Mouse (Mus musculus) embryonic facial prominence, embryonic 12.5 days (tissue): ENCODE data around the gene Gpr84. TPM values are rescaled to one million over a fixed set of nuclear protein-coding genes. Genes with fewer than 3 reads are reported as not detected.

ENCODE experiments used
- ATAC-seq: fragments of 200-750 bp; cut with Nextera tagmentation; 2 replicates; pipeline ENCODE4 v1.8.0; 2017; ENCODE audit not compliant: insufficient number of reproducible peaks, insufficient read depth, low FRiP score, low TSS enrichment
- H3K27ac ChIP-seq: fragments of 300-500 bp; sonication (generic); 2 replicates; pipeline ENCODE4 v1.5.1; 2016; ENCODE audit warnings: mild to moderate bottlenecking
- H3K27me3 ChIP-seq: fragments of 300-500 bp; sonication (generic); 2 replicates; pipeline ENCODE4 v1.6.1; 2016; ENCODE audit warnings: mild to moderate bottlenecking, moderate library complexity
- H3K36me3 ChIP-seq: fragments of 300-500 bp; sonication (generic); 2 replicates; pipeline ENCODE4 v1.6.1; 2016; ENCODE audit warnings: mild to moderate bottlenecking
- H3K4me1 ChIP-seq: fragments of 300-500 bp; sonication (generic); 2 replicates; pipeline ENCODE4 v1.6.1; 2016
- H3K4me2 ChIP-seq: fragments of 300-500 bp; sonication (generic); replicated peaks from 2 replicates; pipeline ENCODE4 v1.6.1; 2016; ENCODE audit warnings: mild to moderate bottlenecking, moderate library complexity
- H3K4me3 ChIP-seq: fragments of 300-500 bp; sonication (generic); 2 replicates; pipeline ENCODE4 v1.5.1; 2016; ENCODE audit warnings: mild to moderate bottlenecking
- H3K9ac ChIP-seq: fragments of 300-500 bp; sonication (generic); 2 replicates; pipeline ENCODE4 v1.6.1; 2016; ENCODE audit warnings: mild to moderate bottlenecking, moderate library complexity
- H3K9me3 ChIP-seq: fragments of 300-500 bp; sonication (generic); 2 replicates; pipeline ENCODE4 v1.6.1; 2016; ENCODE audit warnings: mild to moderate bottlenecking, moderate library complexity
- WGBS: fragments of 180-500 bp; shearing (Covaris S2); methylation state at CpG from one replicate; pipeline ENCODE4 v1.1.7; 2016; 5-methylcytosine and 5-hydroxymethylcytosine counted together
- polyA plus RNA-seq: library from polyadenylated mRNA; unstranded; fragments of >200 nt; fragmentation: Nextera tagmentation; extraction: Ambion mirVana; gene quantifications from 2 replicates; pipeline ENCODE4 v1.2.1, GENCODE M21; 2016

Gene Gpr84
- polyA plus RNA-seq, 1 experiment from 2014 or later, result 0.67 TPM

DNA sequence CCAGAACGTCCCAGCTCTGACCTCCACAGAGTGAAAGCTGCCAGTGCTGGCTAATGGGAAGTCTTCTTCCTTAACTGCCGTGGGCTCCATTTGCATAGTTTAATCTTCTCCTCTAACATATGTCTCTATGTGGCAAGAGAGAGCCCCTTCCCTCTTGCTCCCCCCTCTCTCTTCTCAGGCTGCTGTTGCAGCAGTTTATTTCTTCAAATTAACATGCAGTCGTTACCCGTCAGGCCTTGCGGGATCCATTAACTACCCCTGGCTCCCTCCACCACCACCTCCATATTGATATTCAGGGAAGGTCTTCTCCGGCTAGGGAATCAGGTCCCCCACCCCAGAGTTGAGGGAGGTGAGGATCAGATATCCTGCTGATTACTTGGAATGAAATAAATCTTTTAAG lies 13.1 kb downstream of the Gpr84 start:
- H3K4me2 ChIP-seq, result no peak overlapping the region
- peaks cover 72% of the 10 kb centered on the region for H3K4me1 ChIP-seq
- H3K27me3 ChIP-seq, result no peaks in the 10 kb centered on the region
- H3K9me3 ChIP-seq, result no peaks in the 10 kb centered on the region
- no peak overlapping the region for H3K4me3 ChIP-seq
- peak overlapping the region; percentile 85 for H3K27ac ChIP-seq
- ATAC-seq, result no peak
- no peak overlapping the region for H3K9ac ChIP-seq
- H3K36me3 ChIP-seq, result peaks cover 23% of the 10 kb centered on the region
- WGBS, result 46% methylated on average over 6 of the region's 6 CpGs

DNA sequence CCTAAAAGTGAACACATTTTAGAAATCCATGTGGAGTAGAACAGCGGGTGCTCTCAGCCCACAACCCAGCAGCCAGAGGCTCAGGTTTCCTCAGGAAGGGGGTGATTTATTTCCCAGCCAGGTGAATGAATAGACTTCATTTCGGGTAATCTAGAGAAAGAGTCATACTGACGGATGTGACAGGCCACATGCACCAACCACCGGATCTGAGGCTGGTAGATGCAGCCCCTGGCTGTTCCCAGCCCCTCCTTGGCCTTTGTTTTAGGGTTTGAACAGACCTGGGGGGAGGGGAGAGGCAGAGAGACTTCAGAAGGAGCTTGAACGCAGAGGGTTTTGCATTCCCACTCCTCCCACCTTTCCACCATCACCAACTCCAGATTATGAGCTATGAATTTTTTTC lies 14.6 kb downstream of the Gpr84 start:
- ATAC-seq, result no peak
- H3K4me1 ChIP-seq, result peaks cover 57% of the 10 kb centered on the region
- 0 out of 2 replicates have a peak overlapping the region, but pooled peaks have one; percentile 2 for H3K4me2 ChIP-seq
- peaks cover 36% of the 10 kb centered on the region for H3K36me3 ChIP-seq
- WGBS, result 1% methylated on average over 5 of the region's 5 CpGs
- H3K9ac ChIP-seq, result no peak overlapping the region
- peaks cover 3% of the 10 kb centered on the region; the same call in 1 of the 2 replicates for H3K9me3 ChIP-seq
- no peaks in the 10 kb centered on the region for H3K27me3 ChIP-seq
- H3K27ac ChIP-seq, result peak overlapping the region; percentile 85
- no peak overlapping the region for H3K4me3 ChIP-seq

DNA sequence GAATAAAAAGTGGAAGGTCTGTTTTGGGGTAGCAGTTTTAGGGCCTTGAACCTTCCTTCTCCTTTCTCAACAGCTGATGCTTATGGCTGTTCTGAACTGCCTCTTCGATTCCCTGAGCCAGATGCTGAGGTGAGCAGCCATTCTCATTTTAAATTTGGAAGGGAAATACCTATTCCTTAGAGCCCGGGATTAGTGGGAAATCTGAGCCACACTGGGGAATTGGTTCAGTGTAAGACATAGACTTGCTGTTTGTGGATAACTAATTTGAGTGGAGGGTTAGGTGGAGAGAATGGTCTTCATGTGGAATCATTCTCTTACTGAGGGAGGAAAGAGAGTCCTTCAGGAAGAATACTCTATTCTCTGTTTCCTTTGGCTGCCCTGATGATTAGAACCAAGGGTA lies 15.8 kb downstream of the Gpr84 start:
- H3K4me3 ChIP-seq, result no peak overlapping the region
- H3K9ac ChIP-seq, result no peak overlapping the region
- no peak for ATAC-seq
- H3K27ac ChIP-seq, result peak overlapping the region; percentile 24; the same call in 1 of the 2 replicates
- 24% methylated on average over 2 of the region's 2 CpGs for WGBS
- peaks cover 46% of the 10 kb centered on the region for H3K36me3 ChIP-seq
- H3K9me3 ChIP-seq, result peaks cover 3% of the 10 kb centered on the region; the same call in 1 of the 2 replicates
- peaks cover 57% of the 10 kb centered on the region for H3K4me1 ChIP-seq
- no peak overlapping the region for H3K4me2 ChIP-seq
- no peaks in the 10 kb centered on the region for H3K27me3 ChIP-seq

DNA sequence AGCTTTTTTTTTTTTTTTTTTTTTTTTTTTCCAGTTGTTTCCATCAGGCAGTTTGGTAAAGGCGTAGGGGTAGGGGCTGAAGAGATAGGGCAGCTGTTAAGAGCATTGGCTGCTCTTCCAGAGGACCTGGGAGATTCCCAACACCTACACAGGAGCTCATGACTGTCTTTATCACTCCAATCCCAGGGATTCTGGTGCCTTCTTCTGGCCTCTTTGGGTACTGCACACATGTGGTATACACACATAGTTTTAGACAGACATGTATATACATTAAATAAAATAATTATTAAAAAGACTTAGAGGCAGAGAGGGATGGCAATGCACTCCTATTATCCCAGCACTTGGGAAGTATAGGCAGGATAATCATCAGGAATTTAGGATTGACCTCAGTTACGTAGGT lies 17.0 kb downstream of the Gpr84 start:
- Histone ChIP-seq H3K4me3 (no peak overlapping the region), H3K9me3 (peaks cover 3% of the 10 kb centered on the region; the same call in 1 of the 2 replicates), H3K9ac (no peak overlapping the region), H3K36me3 (peaks cover 46% of the 10 kb centered on the region), H3K27ac (no peak overlapping the region), H3K4me1 (peaks cover 55% of the 10 kb centered on the region), H3K4me2 (no peak overlapping the region), H3K27me3 (no peaks in the 10 kb centered on the region)
- WGBS, result 91% methylated on average over 2 of the region's 2 CpGs
- no peak for ATAC-seq

DNA sequence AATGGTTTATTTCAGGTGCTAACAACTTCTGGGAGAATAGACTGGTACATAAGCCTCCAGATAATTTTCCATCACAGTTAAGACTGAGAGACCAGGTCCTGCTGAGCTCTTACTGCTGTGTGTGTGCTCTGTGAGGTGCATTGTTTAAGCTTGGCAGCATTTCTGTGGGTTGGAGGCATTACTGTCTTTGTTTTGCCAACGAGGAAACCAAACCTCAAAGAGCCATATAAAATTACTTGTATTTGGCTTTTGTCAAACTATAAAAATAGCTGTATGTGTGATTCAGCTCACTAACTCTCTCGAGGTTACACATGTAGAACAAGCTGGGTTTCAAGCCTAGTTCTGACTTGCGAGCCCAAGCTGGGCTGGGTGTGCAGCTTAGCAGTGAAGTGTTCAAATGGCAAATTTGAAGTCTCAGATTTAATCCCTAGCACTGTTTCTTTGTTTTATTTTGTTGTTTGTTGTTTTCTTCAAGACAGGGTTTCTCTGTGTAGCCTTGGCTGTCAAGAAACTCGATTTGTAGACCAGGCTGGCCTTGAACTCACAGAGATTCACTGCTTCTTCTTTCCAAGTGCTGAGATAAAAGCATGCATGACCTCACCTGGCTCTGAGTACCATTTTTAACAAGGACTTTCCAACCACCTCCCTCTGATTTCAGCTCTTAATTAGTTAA lies 17.6 kb downstream of the Gpr84 start:
- Histone ChIP-seq H3K4me3 (no peak overlapping the region), H3K9ac (no peak overlapping the region), H3K27ac (no peak overlapping the region), H3K27me3 (no peaks in the 10 kb centered on the region), H3K9me3 (peaks cover 3% of the 10 kb centered on the region; the same call in 1 of the 2 replicates), H3K4me1 (peaks cover 49% of the 10 kb centered on the region), H3K4me2 (no peak overlapping the region), H3K36me3 (peaks cover 45% of the 10 kb centered on the region)
- WGBS, result 84% methylated on average over 4 of the region's 4 CpGs
- no peak for ATAC-seq

DNA sequence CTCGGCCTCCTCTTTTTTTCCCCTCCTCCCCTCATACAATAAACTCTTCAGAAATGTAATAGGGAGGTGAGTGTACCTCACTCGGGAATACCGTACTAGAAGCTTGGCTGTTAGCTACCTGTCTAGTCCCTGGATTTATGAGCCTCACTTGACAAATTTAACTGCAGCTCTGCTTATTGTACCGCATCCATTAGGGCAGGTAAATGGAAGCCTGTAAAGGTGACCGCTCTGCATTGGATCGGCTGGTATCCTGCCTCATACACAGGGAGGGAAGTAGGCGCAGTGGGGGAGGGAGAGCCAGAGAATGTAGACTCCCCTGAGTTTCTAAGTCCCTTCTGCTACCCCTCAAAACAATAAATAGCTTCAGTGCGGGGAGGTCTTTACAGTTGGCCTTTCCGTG lies 19.6 kb downstream of the Gpr84 start:
- Histone ChIP-seq H3K9ac (no peak overlapping the region), H3K36me3 (peaks cover 45% of the 10 kb centered on the region), H3K9me3 (peaks cover 3% of the 10 kb centered on the region; the same call in 1 of the 2 replicates), H3K4me2 (no peak overlapping the region), H3K4me3 (no peak overlapping the region), H3K27me3 (no peaks in the 10 kb centered on the region), H3K4me1 (peaks cover 31% of the 10 kb centered on the region), H3K27ac (0 out of 2 replicates have a peak overlapping the region, but pooled peaks have one; percentile 69)
- 90% methylated on average over 9 of the region's 9 CpGs for WGBS
- ATAC-seq, result no peak

DNA sequence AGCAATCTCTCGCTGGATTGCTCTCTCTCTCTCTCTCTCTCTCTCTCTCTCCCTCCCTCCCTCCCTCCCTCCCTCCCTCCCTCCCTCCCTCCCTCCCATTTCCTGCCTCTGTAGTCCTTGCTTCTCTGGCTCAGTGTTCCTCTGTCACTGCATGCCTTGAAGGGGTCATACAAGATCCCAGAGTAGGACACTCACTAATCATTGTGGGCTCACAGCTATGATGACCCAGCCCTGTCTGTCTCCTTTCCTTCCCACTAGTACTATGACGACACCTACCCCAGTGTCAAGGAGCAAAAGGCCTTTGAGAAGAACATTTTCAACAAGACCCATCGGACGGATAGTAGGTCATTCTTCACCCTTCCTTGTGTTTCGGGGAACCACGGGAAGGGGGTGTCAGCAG lies 20.0 kb downstream of the Gpr84 start:
- Histone ChIP-seq H3K4me3 (no peak overlapping the region), H3K27ac (peak overlapping the region; percentile 69), H3K9ac (no peak overlapping the region), H3K36me3 (peaks cover 45% of the 10 kb centered on the region), H3K27me3 (no peaks in the 10 kb centered on the region), H3K9me3 (peaks cover 3% of the 10 kb centered on the region; the same call in 1 of the 2 replicates), H3K4me2 (no peak overlapping the region), H3K4me1 (peaks cover 31% of the 10 kb centered on the region)
- 73% methylated on average over 6 of the region's 6 CpGs for WGBS
- no peak for ATAC-seq

DNA sequence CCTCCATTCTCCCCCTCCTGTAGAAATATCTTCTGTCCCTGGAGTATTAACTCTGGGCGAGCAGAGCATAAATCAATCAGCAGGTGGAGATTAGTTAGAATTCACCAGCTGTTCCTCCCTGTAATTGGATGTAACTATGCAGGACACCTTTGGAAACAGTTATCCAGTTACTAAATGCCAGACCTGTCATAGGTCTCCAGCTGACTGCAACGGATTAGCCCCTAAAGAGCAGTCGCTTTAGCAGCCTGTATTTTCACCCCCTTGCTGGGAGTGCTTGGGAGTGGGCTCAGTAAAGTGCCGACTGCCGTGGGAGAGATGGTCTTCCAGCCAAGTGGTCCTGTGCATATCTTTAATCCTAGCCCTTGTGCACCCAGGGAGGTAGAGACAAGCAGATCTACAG lies 20.8 kb downstream of the Gpr84 start:
- Histone ChIP-seq H3K9me3 (peaks cover 3% of the 10 kb centered on the region; the same call in 1 of the 2 replicates), H3K36me3 (peaks cover 45% of the 10 kb centered on the region), H3K9ac (no peak overlapping the region), H3K4me3 (no peak overlapping the region), H3K27me3 (no peaks in the 10 kb centered on the region), H3K4me2 (no peak overlapping the region), H3K27ac (peak overlapping the region; percentile 69), H3K4me1 (peaks cover 32% of the 10 kb centered on the region)
- WGBS, result 54% methylated on average over 5 of the region's 5 CpGs
- ATAC-seq, result no peak

DNA sequence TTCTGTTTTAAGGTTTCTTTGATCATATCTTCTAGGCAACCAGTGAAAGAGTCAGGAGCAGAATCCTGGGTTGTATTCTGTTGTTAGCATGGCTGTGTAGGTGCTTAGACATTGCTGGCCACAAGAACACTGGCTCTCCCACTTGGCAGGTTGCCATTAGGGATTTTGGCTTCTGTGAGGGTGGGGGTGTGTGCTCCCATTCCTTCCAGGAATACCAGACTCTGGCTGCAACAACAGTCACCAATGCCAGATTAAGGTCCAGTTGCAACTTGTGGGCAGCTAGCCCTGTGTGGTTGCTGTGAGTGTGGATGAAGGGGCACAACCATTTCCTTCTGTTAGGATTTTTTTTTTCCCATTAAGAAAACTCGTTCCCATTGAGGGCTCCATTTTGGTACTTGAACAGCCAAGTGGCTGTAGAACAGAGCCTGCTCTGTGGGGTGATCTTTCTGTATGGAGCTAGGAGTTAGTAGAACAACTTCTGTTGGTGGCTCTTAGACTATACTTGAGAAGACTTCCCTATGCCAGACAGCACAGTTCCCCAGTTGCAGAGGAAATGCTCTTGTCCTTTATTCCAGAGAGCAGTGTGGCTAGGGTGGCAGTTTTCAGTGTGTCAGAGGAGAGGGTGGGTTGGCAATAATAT lies 24.5 kb downstream of the Gpr84 start:
- WGBS, result 76% methylated on average over 1 of the region's 1 CpGs
- Histone ChIP-seq H3K27ac (no peak overlapping the region), H3K36me3 (peaks cover 17% of the 10 kb centered on the region; the same call in 1 of the 2 replicates), H3K4me1 (peaks cover 32% of the 10 kb centered on the region), H3K9me3 (no peaks in the 10 kb centered on the region), H3K4me3 (no peak overlapping the region), H3K9ac (no peak overlapping the region), H3K27me3 (no peaks in the 10 kb centered on the region), H3K4me2 (no peak overlapping the region)
- no peak for ATAC-seq

DNA sequence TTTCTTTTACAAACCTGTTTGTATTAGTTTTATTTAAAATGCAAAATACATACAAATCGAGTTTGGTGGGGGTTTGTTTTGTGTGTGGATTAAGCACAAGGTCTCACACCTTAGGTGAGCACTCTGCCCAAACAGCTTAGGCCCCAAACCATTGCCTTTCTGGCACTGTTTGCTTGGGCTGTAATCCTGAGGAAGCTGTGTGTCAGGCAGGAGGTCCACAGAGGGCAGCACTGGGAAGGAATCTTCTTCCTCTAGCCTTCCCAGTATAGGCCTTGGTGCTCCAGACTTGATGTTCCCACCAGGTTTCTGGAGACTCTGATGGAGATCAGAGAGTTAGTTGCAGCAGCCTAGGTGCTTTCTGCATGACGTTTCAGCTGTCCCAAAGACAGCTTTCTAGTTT lies 25.8 kb downstream of the Gpr84 start:
- 34% methylated on average over 2 of the region's 2 CpGs for WGBS
- no peaks in the 10 kb centered on the region for H3K9me3 ChIP-seq
- H3K27me3 ChIP-seq, result no peaks in the 10 kb centered on the region
- H3K4me1 ChIP-seq, result peaks cover 20% of the 10 kb centered on the region
- H3K27ac ChIP-seq, result peak overlapping the region; percentile 32; the same call in 1 of the 2 replicates
- no peak overlapping the region for H3K4me3 ChIP-seq
- no peak for ATAC-seq
- no peak overlapping the region for H3K9ac ChIP-seq
- H3K36me3 ChIP-seq, result 0 out of 2 replicates have a peak, but pooled peaks cover 6% of the 10 kb centered on the region
- no peak overlapping the region for H3K4me2 ChIP-seq

DNA sequence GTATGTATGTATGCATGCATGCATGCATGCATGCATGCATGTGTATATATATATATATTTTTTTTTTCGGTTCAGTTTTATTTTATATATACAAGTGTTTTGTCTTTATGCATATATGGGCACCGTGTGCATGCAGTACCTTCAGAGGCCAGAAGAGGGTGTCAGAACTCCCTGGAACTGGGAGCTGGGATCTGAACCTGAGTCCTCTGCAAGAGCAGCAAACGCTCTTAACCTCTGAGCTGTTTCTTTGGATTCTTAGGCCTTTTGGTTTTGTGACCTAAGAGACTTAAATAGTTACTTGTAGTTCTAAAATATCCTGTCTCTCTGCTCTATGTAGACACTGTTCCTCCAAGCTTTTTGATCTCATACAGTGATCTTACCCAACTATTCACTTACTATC lies 26.3 kb downstream of the Gpr84 start:
- ATAC-seq, result no peak

More for the DNA sequence above, 26.3 kb downstream of the Gpr84 start:
- no peak overlapping the region for H3K9ac ChIP-seq
- 0 out of 2 replicates have a peak, but pooled peaks cover 5% of the 10 kb centered on the region for H3K36me3 ChIP-seq
- peaks cover 15% of the 10 kb centered on the region; the same call in 1 of the 2 replicates for H3K4me1 ChIP-seq
- H3K27me3 ChIP-seq, result no peaks in the 10 kb centered on the region
- no peaks in the 10 kb centered on the region for H3K9me3 ChIP-seq
- WGBS, result 57% methylated on average over 3 of the region's 3 CpGs
- no peak overlapping the region for H3K4me2 ChIP-seq
- H3K4me3 ChIP-seq, result no peak overlapping the region
- H3K27ac ChIP-seq, result no peak overlapping the region
